Mouse (Mus musculus): ENCODE measurements at regions not wholly inside any gene's neighbourhood (a gene's known extent, or its start where the extent isn't known, plus 50 kb on each side); places are given as distances from the start of the nearest gene placed in this dataset.

DNA sequence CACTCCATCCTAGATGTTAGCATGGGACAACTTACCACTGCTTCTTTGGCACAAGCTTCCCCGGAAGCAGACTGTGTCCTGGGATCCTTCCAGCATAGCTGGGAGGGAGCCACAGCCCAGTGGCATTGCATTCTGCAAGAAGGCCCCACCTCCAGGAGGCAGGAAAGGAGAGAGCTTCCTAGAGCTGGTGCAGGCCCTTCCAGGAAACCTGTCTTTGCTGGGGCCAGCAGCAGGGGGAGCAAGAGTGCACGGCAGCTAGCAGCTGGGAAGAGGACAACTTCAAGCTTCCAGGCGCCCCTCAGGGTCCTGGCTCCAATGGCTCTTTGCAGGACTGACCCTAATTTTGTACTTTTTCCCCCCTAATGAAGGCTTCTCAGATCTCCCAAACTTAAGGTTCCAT lies 115.4 kb upstream of the Sorcs3 start:
- CTCF ChIA-PET, result no interaction called here

GRCm38 (mm10) chr19:48097363-48097762 lies 108.5 kb upstream of the Sorcs3 start:
- CTCF ChIA-PET, result no interaction called here

DNA sequence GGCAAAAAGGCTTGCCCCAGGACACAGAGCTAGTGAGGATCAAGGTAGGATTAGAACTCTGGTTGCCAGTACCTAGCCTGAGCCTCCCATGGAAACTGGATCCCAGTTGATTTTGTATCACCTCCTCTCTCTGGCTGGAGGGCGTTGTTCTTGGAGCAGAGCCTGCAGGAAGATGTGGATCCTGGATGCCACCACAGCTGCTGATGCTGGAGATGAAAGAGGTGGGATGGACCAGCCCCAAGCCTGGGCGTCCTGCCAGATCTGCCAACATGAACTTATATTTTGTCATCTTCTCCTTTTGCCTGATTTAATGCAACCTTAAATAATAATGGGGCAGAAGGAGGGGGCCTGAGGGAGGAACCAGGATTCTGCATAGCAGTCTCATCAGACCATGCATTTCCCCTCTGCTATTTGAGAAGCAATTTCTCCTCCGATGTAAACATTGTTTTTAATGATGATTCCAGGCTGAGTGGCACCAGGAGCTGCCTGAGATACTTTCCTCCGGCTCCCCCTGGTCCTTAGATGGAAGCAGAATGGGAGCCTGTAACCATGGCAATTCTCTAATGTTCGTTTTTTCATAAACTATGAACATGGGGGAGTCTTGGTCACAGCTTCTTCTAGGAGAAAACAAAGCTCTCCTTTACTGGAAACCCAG lies 107.8 kb upstream of the Sorcs3 start:
- CTCF ChIA-PET, result no interaction called here

DNA sequence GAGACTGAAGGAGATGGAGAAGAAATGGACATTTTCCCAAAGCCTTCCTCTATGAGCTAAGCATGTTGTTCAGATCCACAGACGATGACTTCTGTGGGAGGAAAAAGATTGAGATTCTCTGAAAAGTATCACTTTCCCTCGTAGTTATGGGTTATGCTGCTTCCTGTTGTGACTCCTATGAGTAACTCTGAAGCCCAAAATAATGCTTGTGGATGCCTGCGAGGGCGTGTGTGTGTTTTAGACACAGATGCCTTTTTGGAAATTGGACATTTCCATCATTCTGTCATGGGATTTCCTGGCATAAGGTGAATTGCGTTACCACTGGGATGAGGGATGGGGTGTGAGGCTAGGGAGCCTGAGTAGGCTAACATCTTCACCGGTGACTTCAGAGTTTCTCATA lies 104.8 kb upstream of the Sorcs3 start:
- CTCF ChIA-PET, result no interaction called here

DNA sequence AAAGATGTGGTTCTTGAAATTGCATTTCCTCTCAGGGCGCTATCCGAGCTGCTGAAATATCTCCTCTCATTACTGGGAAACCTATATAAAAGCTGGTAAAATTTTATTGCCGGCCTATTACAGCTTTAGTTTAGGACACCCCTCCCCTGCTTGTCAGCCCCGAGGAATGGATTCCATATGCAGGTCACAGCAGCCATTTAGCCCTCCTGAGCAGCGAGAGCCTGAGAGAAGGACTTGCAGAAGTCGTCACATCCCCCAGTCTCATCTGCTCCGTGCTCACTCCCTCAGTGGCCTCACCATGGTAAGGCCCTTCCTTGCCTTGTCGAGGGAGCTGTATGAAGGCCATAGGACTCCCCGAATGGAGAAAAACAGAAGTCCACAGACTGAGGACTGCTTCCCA lies 90.7 kb upstream of the Sorcs3 start:
- CTCF ChIA-PET, result no interaction called here

DNA sequence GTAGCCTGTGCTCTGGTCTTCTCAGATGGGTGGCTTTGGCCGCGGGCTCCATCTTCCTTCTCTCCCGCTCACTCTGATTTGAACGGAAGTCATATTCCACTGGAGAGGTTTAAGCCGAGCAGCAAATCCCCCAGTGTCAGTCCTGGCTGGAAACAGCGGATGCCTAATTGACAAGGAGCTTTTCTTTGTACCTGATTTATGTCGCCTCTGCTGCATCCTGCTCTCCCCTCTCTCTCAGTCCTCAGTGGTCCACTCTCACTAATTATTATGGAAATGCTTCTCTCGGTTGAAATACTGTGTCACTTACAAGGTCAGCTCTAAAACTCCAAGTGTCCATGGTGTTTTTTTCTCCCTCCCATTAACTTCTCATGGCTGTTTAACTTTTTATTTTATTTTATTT lies 90.1 kb upstream of the Sorcs3 start:
- CTCF ChIA-PET, result no interaction called here

GRCm38 (mm10) chr19:48116689-48117088 lies 89.1 kb upstream of the Sorcs3 start:
- CTCF ChIA-PET, result interaction anchor here (0.6 kb wide), 1 partner anchor 34 kb away, joined by 3 read pairs; no protein-coding TSS in a partner anchor

DNA sequence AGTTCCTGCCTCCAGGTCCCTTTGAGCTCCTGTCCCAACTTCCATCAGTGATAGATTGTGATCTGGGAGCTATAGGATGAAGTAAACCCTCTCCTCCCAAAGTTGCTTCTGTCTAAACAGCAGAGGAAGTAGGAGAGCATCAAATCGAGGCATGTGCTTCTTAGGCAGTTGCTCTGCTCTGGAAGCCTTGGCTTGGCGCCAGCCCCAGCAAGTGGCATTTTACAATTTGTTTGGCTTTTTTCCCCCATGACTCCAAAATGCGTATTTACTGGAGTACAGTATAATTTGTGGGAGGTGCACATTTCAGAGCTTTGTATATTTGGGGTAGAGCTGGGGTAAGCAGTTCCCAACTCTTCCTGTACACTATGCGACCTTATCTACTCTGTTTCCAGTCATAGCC lies 88.2 kb upstream of the Sorcs3 start:
- CTCF ChIA-PET, result no interaction called here

DNA sequence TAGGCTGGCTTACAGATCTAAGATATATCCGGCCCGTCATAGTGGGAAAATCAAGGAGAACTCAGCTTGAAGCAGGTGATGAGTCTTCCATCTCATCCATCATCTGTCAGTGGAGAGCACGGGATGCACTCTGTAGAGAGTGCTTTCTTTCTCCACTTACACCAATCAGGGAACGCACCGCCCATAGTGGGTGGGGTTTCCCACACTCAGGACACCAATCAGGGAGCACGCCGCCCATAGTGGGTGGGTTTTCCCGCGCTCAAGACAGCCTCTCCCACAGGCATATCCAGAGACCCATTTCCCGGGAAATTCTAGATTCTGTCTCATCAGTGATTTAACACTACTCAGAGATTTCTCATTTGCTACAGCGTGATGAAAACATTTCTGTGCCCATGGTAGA lies 83.5 kb upstream of the Sorcs3 start:
- CTCF ChIA-PET, result no interaction called here

DNA sequence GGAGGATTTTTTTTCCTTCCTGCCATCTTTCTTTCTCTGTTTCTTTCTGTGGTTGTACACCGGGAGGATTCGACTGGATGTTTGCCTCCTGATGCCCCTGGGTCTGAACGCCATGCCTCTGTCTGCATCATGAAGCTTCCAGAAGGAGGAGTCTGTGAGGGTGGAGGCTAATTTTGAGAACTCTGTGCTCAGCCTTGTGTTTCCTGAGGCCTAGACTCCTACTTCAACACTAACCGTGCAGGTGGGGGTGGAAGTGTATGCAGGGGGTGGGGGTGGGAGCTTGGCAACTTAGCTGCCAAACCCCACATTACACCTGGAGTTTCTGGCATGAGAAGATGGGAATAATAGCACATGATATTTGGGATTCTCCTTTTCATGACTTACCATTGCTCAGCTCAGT lies 82.0 kb upstream of the Sorcs3 start:
- CTCF ChIA-PET, result no interaction called here

- CTCF ChIA-PET, result no interaction called here
These were observed 80.1 kb upstream of the Sorcs3 start for GRCm38 (mm10) chr19:48125731-48126130.

GRCm38 (mm10) chr19:48128089-48128488 lies 77.7 kb upstream of the Sorcs3 start:
- CTCF ChIA-PET, result no interaction called here

DNA sequence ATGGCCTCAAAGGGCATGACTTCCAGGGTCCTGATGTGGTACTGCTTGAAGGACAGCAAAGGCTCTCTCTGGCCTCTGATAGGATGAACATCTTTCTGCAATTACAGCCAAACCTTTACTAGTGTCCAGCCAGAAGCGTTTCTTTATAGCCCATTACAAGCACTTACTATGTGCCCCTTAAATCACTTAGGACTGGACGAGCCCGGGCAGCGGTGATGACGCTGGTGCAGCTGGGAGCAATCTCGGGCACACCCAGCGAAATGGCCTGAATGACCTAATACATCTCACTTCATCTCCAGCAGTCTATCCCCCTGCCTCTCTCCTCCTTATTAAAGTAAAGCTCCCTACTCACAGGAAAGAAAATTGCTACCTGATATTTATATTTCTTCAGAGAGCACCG lies 69.6 kb upstream of the Sorcs3 start:
- CTCF ChIA-PET, result no interaction called here

DNA sequence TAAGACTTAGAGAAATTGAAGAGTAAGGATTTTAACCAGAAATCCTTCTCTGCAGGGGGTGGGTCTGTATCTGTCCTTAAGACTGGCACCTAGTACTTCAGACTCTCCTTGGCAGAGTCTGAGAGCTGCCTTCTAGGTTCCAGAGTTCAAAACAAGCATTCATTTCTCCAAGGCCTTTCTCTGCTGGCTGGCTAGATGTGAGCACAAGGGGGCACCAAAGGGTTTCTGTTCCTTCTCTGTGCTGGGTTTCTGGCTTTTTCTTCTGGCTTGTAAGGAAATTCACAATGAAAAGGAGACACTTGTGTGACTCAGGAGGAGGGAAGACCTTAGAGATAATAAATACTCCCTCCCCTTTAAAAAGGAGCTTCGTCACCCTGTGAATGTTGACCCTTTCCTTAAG lies 61.7 kb upstream of the Sorcs3 start:
- CTCF ChIA-PET, result no interaction called here

Data from spleen, embryonic (tissue).